Mouse (Mus musculus) erythroblast, embryonic 14.5 days (primary cell): ENCODE measurements at regions not wholly inside any gene's neighbourhood (a gene's known extent, or its start where the extent isn't known, plus 50 kb on each side); places are given as distances from the start of the nearest gene placed in this dataset.

ENCODE experiments used
- GATA1 ChIP-seq: IDR thresholded peaks from 2 replicates; pipeline ENCODE4 v1.6.1; 2012; ENCODE audit warnings: low read length, inconsistent platforms, mixed read lengths
- TAL1 ChIP-seq: IDR thresholded peaks from 3 replicates; pipeline ENCODE4 v1.6.1; 2012; ENCODE audit warnings: low read length, inconsistent platforms, mixed read lengths

DNA sequence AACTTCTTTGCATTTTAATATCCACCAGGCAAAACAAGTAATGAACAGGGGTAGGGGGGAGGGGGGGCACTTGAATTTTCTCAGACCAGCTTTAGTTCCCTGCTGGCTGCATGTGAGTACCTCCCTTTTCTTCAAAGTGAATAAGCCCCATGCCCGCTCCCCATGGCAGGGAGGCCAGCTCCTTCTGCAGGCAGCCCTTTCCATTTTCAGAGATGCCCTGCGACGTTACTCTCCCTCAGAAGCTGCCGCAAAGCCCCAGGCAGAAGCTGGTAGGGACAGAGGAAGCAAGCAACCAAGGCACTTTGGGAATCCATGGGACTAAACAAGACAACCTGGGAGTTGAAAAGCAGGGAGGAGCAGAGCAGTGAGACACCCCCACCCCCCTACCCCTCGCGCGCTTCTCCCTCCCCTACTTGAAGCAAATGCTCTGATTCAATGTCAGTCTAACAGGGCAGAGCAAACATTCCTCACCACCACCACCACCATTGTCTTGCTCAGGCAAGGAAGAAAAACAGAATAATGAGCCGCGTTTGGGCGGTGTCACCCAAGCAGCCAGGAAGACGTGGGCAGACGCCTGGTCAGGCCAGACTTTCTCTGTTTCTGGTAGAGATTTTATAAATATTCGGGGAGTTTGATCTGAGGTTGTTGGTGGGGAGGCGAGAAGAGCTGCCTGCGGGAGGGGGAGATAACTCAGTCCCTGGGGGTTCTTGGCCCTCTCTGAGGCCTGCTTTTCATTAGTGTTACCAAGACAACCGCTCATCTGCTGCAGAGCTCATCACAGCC lies 187.7 kb downstream of the Zfp36l1 start:
- TF ChIP-seq TAL1, result no peak
- TF ChIP-seq GATA1, result no peak
